Mouse (Mus musculus): ENCODE measurements around the gene Doc2b. TPM values are rescaled to one million over a fixed set of nuclear protein-coding genes. Genes with fewer than 3 reads are reported as not detected.
"Not testable (repeated sequence)": the region's sequence is repeated elsewhere in the genome, so short reads cannot be mapped to it uniquely, and the experiment has no call there.

The Doc2b gene
- total RNA-seq, 1 experiment from 2014 or later, result 12.3 TPM

GRCm38 (mm10) chr11:75736978-75737377 lies 58.9 kb downstream of the Doc2b start:
- no peak for DNase-seq

GRCm38 (mm10) chr11:75735462-75736252 lies 60.2 kb downstream of the Doc2b start:
- no peak for DNase-seq

GRCm38 (mm10) chr11:75733227-75733940 lies 62.5 kb downstream of the Doc2b start:
- DNase-seq, result peak; percentile 85

GRCm38 (mm10) chr11:75732434-75733226 lies 63.2 kb downstream of the Doc2b start, which contains the start of gene Ywhae:
Ywhae (plus strand) TSS chr11:75732869.
- DNase-seq, result peak; percentile 95

DNA sequence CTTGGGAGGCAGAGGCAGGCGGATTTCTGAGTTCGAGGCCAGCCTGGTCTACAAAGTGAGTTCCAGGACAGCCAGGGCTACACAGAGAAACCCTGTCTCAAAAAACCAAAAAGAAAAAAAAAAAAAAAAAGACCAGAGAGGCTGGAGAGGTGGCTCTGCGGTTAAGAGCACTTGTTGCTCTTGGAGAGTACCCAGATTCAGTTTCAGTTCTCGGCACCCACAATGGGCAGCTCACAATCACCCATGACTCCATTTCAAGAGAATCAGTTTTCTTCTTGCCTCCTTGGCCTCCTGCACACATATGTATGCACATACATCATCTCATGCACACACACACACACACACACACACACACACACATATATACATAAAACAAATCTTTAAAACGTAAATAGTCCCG lies 68.2 kb downstream of the Doc2b start:
- not testable (repeated sequence) for DNase-seq

DNA sequence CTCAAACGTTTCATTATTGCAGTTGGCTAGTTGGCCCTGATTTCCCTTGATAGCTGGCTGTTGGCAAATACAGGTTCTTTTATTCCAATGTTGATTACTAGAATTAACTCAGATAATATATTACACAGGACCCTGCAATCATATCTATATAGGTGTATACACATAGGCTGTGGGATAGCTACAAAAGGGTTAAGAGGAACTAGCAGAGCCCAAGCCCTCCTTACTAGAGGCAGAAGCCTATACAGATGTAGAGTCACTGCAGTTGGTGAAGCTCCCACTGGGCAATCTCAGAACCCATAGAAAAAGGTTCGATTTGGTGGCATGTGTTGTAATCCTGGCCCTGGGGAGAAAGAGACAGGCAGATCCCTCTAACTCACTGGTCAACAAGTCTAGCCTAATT lies 68.7 kb downstream of the Doc2b start:
- no peak for DNase-seq

GRCm38 (mm10) chr11:75722339-75722738 lies 73.5 kb downstream of the Doc2b start:
- DNase-seq, result no peak

Other genes with a start within 250 kb of the Doc2b start
- 150 and 164 TPM in 2 replicates for gene Pitpna, start 208.0 kb downstream of the Doc2b start, total RNA-seq (2021)
- gene Inpp5k, start 165.1 kb downstream of the Doc2b start, total RNA-seq (2021), result 32.3 and 41.8 TPM in 2 replicates
- gene Myo1c, start 145.5 kb downstream of the Doc2b start, total RNA-seq (2021), result 148 and 155 TPM in 2 replicates
- 100 and 101 TPM in 2 replicates for gene Crk, start 116.8 kb downstream of the Doc2b start, total RNA-seq (2021)
- gene Ywhae, start 63.2 kb downstream of the Doc2b start, total RNA-seq (2021), result 585 and 641 TPM in 2 replicates
- 10.7 and 13.1 TPM in 2 replicates for gene Rph3al, start 142.4 kb upstream of the Doc2b start, total RNA-seq (2021)
- not detected in 2 replicates for gene 1700016K19Rik, start 203.9 kb upstream of the Doc2b start, total RNA-seq (2021)
- gene Rflnb, start 231.7 kb upstream of the Doc2b start, total RNA-seq (2021), result 53.4 and 64.1 TPM in 2 replicates